Mouse (Mus musculus) E14TG2a.4 (cell line): ENCODE measurements around the gene Sohlh2.

Experiments used
- H3K27me3 ChIP-seq: 2 replicates; pipeline ENCODE4 v1.6.1; 2014; ENCODE audit warnings: low read length, control low read depth; ENCODE audit not compliant: insufficient read depth
- H3K36me3 ChIP-seq: 2 replicates; pipeline ENCODE4 v1.6.1; 2014; ENCODE audit warnings: low read length, control low read depth; ENCODE audit not compliant: insufficient read depth
- H3K4me1 ChIP-seq: replicated peaks from 2 replicates; pipeline ENCODE4 v1.6.1; 2014; ENCODE audit warnings: low read depth, low read length, control low read depth
- H3K4me3 ChIP-seq: replicated peaks from 2 replicates; pipeline ENCODE4 v1.5.1; 2014; ENCODE audit warnings: mild to moderate bottlenecking, low read length
- H3K9me3 ChIP-seq: 2 replicates; pipeline ENCODE4 v1.6.1; 2014; ENCODE audit warnings: low read length, control low read depth
- CTCF ChIP-seq: conservative IDR thresholded peaks from 2 replicates; pipeline ENCODE4 v1.5.1; 2014; ENCODE audit warnings: low read length
- NANOG ChIP-seq: IDR thresholded peaks from 2 replicates; pipeline ENCODE4 v1.6.1; 2014; ENCODE audit warnings: borderline replicate concordance, low read length, mixed read lengths
- POU5F1 ChIP-seq: IDR thresholded peaks from 2 replicates; pipeline ENCODE4 v1.6.1; 2014; ENCODE audit warnings: low read length, borderline replicate concordance

Sohlh2 gene

DNA sequence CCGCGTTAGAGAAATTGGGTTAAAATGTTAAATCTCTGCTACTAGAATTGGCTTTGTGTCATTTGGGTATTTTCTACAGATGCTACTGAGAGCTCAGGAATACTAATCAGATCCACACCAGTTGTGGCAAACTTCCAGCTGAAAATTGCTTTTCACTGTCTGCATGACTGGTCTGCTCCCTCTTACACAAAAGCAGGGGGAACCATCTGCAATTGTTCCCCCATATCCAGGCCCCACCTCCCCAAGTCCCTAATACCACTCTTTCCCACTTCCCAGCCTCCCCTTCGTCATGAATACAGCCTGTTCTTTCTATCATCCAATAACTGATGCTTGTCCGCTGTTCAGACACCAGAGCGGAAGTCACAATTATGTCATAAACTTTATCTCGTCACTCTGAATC, 32.6 kb downstream of the Sohlh2 start:
- Histone ChIP-seq H3K9me3 (no peaks in the 10 kb centered on the region), H3K4me1 (no peaks in the 10 kb centered on the region), H3K36me3 (no peaks in the 10 kb centered on the region), H3K4me3 (no peak overlapping the region), H3K27me3 (no peaks in the 10 kb centered on the region)
- no peak for TF ChIP-seq CTCF

DNA sequence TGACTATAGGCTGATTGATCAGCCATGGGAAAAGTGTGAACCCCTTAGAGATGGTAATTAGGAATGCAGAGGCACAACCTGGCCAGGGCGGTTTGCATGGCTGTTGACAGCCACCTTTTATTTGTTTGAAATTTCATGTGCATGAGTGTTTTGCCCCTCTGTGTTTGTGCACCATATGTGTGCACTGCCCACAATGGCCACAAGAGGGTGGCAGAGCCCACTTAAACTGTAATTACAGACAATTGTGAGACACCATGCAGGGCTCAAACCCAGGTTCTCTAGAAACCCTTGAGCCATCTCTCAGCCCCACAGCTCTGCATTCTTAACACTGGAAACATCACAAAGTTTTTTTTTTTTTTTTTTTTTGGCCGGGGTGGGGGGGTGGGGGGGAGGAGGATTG, 40.7 kb downstream of the Sohlh2 start:
- no peaks in the 10 kb centered on the region for H3K36me3 ChIP-seq
- H3K4me1 ChIP-seq, result peaks cover 7% of the 10 kb centered on the region
- H3K9me3 ChIP-seq, result no peaks in the 10 kb centered on the region
- TF ChIP-seq POU5F1, result no peak
- TF ChIP-seq NANOG, result no peak
- peak; percentile 80 for TF ChIP-seq CTCF
- H3K27me3 ChIP-seq, result no peaks in the 10 kb centered on the region; the same call in 1 of the 2 replicates
- no peak overlapping the region for H3K4me3 ChIP-seq

DNA sequence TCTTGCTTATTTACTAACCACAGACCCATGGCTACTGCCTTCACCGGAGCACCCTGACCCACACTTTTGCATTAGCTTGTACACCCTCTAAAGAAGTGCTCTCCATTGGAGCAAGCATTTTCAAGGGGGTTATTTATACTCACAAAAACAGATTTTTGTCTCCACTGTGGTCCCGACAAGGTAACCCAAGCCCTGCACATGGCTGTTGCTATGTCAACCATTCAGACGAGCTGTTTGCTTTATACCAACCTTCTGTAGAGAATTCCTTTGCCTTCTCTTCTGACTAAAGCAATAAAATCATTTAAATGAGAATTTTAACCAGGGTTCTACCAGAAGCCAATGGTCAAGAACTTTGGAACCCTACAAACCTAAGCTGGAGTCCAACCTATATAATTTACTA, 42.0 kb downstream of the Sohlh2 start:
- Histone ChIP-seq H3K27me3 (no peaks in the 10 kb centered on the region; the same call in 1 of the 2 replicates), H3K4me3 (no peak overlapping the region), H3K4me1 (peaks cover 7% of the 10 kb centered on the region), H3K9me3 (no peaks in the 10 kb centered on the region), H3K36me3 (no peaks in the 10 kb centered on the region)
- TF ChIP-seq NANOG (no peak), POU5F1 (no peak), CTCF (no peak)

GRCm38 (mm10) chr3:55226501-55227213, 44.8 kb downstream of the Sohlh2 start:
- no peaks in the 10 kb centered on the region for H3K9me3 ChIP-seq
- H3K36me3 ChIP-seq, result no peaks in the 10 kb centered on the region
- H3K27me3 ChIP-seq, result no peaks in the 10 kb centered on the region; the same call in 1 of the 2 replicates
- no peak overlapping the region for H3K4me3 ChIP-seq
- H3K4me1 ChIP-seq, result peaks cover 7% of the 10 kb centered on the region
- TF ChIP-seq POU5F1 (no peak), NANOG (no peak), CTCF (no peak)

GRCm38 (mm10) chr3:55227214-55227581, 45.4 kb downstream of the Sohlh2 start:
- H3K27me3 ChIP-seq, result no peaks in the 10 kb centered on the region; the same call in 1 of the 2 replicates
- H3K36me3 ChIP-seq, result no peaks in the 10 kb centered on the region
- H3K4me3 ChIP-seq, result no peak overlapping the region
- no peaks in the 10 kb centered on the region for H3K9me3 ChIP-seq
- H3K4me1 ChIP-seq, result peaks cover 7% of the 10 kb centered on the region
- no peak for TF ChIP-seq CTCF
- TF ChIP-seq NANOG, result no peak
- TF ChIP-seq POU5F1, result no peak

DNA sequence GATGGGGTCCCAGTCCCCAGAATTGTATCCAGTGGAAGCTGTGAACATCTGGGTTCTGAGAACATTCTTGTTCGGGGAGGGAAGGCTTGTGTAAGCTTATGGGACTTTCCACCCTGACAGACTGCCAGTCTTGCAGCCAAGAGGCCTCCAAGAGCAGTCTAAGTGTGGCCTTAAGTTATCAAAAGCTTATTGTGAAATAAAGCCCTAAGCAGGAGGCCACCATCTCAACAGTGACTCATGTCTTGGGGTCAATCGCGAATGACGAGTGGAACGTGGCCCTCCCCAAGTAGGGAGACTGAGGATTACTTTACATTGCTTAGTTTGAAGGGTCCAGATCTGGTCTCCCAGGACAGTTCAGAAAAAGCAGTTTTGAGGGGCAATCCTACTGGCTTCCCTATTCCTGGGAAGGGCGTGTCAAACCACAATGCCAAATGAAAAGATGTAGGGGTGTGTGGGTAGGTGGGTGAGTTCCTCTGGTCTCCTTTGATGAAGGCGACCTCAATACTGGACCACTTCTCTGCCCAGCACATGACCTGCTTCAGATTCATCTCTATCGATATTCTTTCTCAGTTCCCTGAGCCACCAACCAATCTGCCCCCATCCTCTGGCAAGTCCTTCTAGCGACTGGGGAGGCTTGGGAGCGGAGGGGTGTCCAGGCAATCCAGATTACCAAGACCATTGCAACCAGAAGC, 60.0 kb downstream of the Sohlh2 start, which contains the start of gene Dclk1:
Gene Dclk1, plus strand, starts transcription at position 635 of the 692 bp plus-strand sequence.
- TF ChIP-seq POU5F1 (no peak), CTCF (no peak), NANOG (no peak)
- peaks cover 25% of the 10 kb centered on the region for H3K4me1 ChIP-seq
- H3K9me3 ChIP-seq, result no peaks in the 10 kb centered on the region
- peak within 1 kb of the TSS; percentile 81 for H3K4me3 ChIP-seq
- no peaks in the 10 kb centered on the region for H3K36me3 ChIP-seq
- peaks cover 47% of the 10 kb centered on the region for H3K27me3 ChIP-seq

GRCm38 (mm10) chr3:55242422-55243055, 60.7 kb downstream of the Sohlh2 start:
- TF ChIP-seq POU5F1, result no peak
- TF ChIP-seq NANOG, result no peak
- TF ChIP-seq CTCF, result no peak
- peaks cover 18% of the 10 kb centered on the region for H3K4me1 ChIP-seq
- no peaks in the 10 kb centered on the region for H3K36me3 ChIP-seq

GRCm38 (mm10) chr3:55243056-55243471, 61.2 kb downstream of the Sohlh2 start:
- no peaks in the 10 kb centered on the region for H3K36me3 ChIP-seq

More at GRCm38 (mm10) chr3:55242422-55243055, 60.7 kb downstream of the Sohlh2 start:
- Histone ChIP-seq H3K9me3 (no peaks in the 10 kb centered on the region), H3K27me3 (peaks cover 53% of the 10 kb centered on the region), H3K4me3 (peak overlapping the region; percentile 81)

More at GRCm38 (mm10) chr3:55243056-55243471, 61.2 kb downstream of the Sohlh2 start:
- TF ChIP-seq NANOG (no peak), CTCF (no peak), POU5F1 (no peak)
- H3K27me3 ChIP-seq, result peaks cover 53% of the 10 kb centered on the region
- no peaks in the 10 kb centered on the region for H3K9me3 ChIP-seq
- peak overlapping the region; percentile 81 for H3K4me3 ChIP-seq
- peaks cover 13% of the 10 kb centered on the region for H3K4me1 ChIP-seq
